In genomic region chr4:105160470-105160869, GRCm38 (mm10) we compare ENCODE assay signal across 10 mouse cellular contexts. TPM values are rescaled to one million over a fixed set of nuclear protein-coding genes. Genes with fewer than 3 reads are reported as not detected.
DNase-seq lines count a peak whose midpoint lies in the region; ATAC-seq and TF ChIP-seq lines count a peak whose summit lies in the region.
"Had no signal": no experiment of that assay in that cellular context is flagged by ENCODE, and none has a peak within 500 bp of the region (broad histone marks: within the 10 kb centered on the region; RNA-seq: fewer than 3 reads in every experiment).

No protein-coding gene starts in this region.

- peak overlapping the region; percentile 78 for H3K4me2 ChIP-seq in heart, embryonic 14.5 days (ENCODE audit: low read length)
- peak overlapping the region; percentile 71 for H3K4me2 ChIP-seq in lung, postnatal 0 days (replicated peaks; ENCODE audit: low read depth, low read length)
- peak overlapping the region; percentile 69 for H3K4me2 ChIP-seq in limb, embryonic 12.5 days
- peak overlapping the region; percentile 61; the same call in 1 of the 2 replicates for H3K4me2 ChIP-seq in stomach, embryonic 16.5 days (ENCODE audit: low read depth, low read length)

- peaks cover 2 to 11% of the 10 kb centered on the region in 2 experiments; a peak in 2 of 4 replicates for H3K4me1 ChIP-seq in heart, embryonic 14.5 days (ENCODE audit: control insufficient read depth in 2 of 2, insufficient read depth in 2 of 2, low read length in 2 of 2)
- H3K4me1 ChIP-seq in lung, postnatal 0 days (ENCODE audit: insufficient read depth, low read depth, low read length) = peaks cover 2% of the 10 kb centered on the region; the same call in 1 of the 2 replicates
- peaks cover 59% of the 10 kb centered on the region for H3K4me1 ChIP-seq in limb, embryonic 12.5 days (replicated peaks)
- H3K4me1 ChIP-seq in stomach, embryonic 16.5 days (ENCODE audit: control insufficient read depth, insufficient read depth, low read length) = peaks cover 12% of the 10 kb centered on the region

- no peak overlapping the region for H3K9ac ChIP-seq in heart, embryonic 14.5 days (ENCODE audit: low read length)
- no peak overlapping the region for H3K9ac ChIP-seq in lung, postnatal 0 days (replicated peaks; ENCODE audit: low read depth)
- 0 out of 2 replicates have a peak overlapping the region, but pooled peaks have one; percentile 1 for H3K9ac ChIP-seq in limb, embryonic 12.5 days (replicated peaks)
- H3K9ac ChIP-seq in stomach, embryonic 16.5 days (ENCODE audit: low read length) = 0 out of 2 replicates have a peak overlapping the region, but pooled peaks have one; percentile 26

- intact Hi-C loops in heart, postnatal 25 days (cut with DNase I) = loop anchor here (2.0 kb wide), 1 partner anchor 44 kb away; no protein-coding TSS in a partner anchor

- no peaks in the 10 kb centered on the region for H3K27me3 ChIP-seq in heart, embryonic 14.5 days (ENCODE audit: control insufficient read depth, insufficient read depth, low read length)
- no peaks in the 10 kb centered on the region for H3K27me3 ChIP-seq in lung, postnatal 0 days (replicated peaks; ENCODE audit: insufficient read depth, low read length)
- H3K27me3 ChIP-seq in limb, embryonic 12.5 days = no peaks in the 10 kb centered on the region
- no peaks in the 10 kb centered on the region for H3K27me3 ChIP-seq in stomach, embryonic 16.5 days (ENCODE audit: control insufficient read depth, insufficient read depth, low read length)
- H3K27me3 ChIP-seq: Patski had no signal

- H3K27ac ChIP-seq in heart, embryonic 14.5 days (replicated peaks in 1 of 2; ENCODE audit: control insufficient read depth in 1 of 2, insufficient read depth in 1 of 2, low read depth in 2 of 2, low read length in 2 of 2) = no peak overlapping the region
- H3K27ac ChIP-seq in lung, postnatal 0 days (ENCODE audit: low read length) = no peak overlapping the region
- H3K27ac ChIP-seq in limb, embryonic 12.5 days = no peak overlapping the region
- no peak overlapping the region for H3K27ac ChIP-seq in stomach, embryonic 16.5 days (ENCODE audit: low read length)

- no peak for TF ChIP-seq EP300 in lung, postnatal 0 days (IDR thresholded peaks at IDR 0.05)

- H3K4me3 ChIP-seq in heart, embryonic 14.5 days (ENCODE audit: control insufficient read depth in 1 of 2, insufficient read depth in 1 of 2, low read depth in 1 of 2, low read length in 2 of 2) = no peak overlapping the region
- H3K4me3 ChIP-seq in lung, postnatal 0 days (ENCODE audit: low read depth, low read length) = peak overlapping the region; percentile 84; the same call in 1 of the 2 replicates
- peak overlapping the region; percentile 93 for H3K4me3 ChIP-seq in limb, embryonic 12.5 days (replicated peaks)
- H3K4me3 ChIP-seq in stomach, embryonic 16.5 days (replicated peaks; ENCODE audit: low read length) = peak overlapping the region; percentile 16; the same call in 1 of the 2 replicates

- no peak for ATAC-seq in heart, embryonic 14.5 days (ENCODE audit: insufficient number of reproducible peaks, insufficient read depth, low FRiP score, low read depth)
- ATAC-seq in lung, postnatal 0 days = no peak
- no peak for ATAC-seq in limb, embryonic 12.5 days (ENCODE audit: insufficient number of reproducible peaks, insufficient read depth, low FRiP score, low TSS enrichment, low read depth)
- no peak for ATAC-seq in stomach, embryonic 16.5 days (ENCODE audit: insufficient read depth, low FRiP score)
- ATAC-seq: Patski had no signal

- DNase-seq in heart, postnatal 25 days (ENCODE audit: low spot score) = no peak
- no peak for DNase-seq in lung, postnatal 0 days (ENCODE audit: low spot score)
- no peak for DNase-seq in lung, postnatal 36 days
- DNase-seq in adrenal gland, postnatal 36 days = no peak
- DNase-seq in ovary, postnatal 14 days (ENCODE audit: low spot score) = no peak
- DNase-seq: B cell, adult 2 months had no signal

- H3K36me3 ChIP-seq in heart, embryonic 14.5 days (ENCODE audit: control insufficient read depth, insufficient read depth, low read length) = peaks cover 7% of the 10 kb centered on the region; the same call in 1 of the 2 replicates
- H3K36me3 ChIP-seq in lung, postnatal 0 days (ENCODE audit: insufficient read depth, low read length) = 0 out of 2 replicates have a peak, but pooled peaks cover 12% of the 10 kb centered on the region
- H3K36me3 ChIP-seq in limb, embryonic 12.5 days = peaks cover 43% of the 10 kb centered on the region
- H3K36me3 ChIP-seq in stomach, embryonic 16.5 days (ENCODE audit: control insufficient read depth, insufficient read depth, low read length) = no peaks in the 10 kb centered on the region

- no peaks in the 10 kb centered on the region for H3K9me3 ChIP-seq in heart, embryonic 14.5 days (ENCODE audit: control insufficient read depth, low read length)
- no peaks in the 10 kb centered on the region for H3K9me3 ChIP-seq in lung, postnatal 0 days (ENCODE audit: low read length)
- H3K9me3 ChIP-seq in limb, embryonic 12.5 days = no peaks in the 10 kb centered on the region; the same call in 1 of the 2 replicates
- H3K9me3 ChIP-seq in stomach, embryonic 16.5 days (replicated peaks; ENCODE audit: control insufficient read depth, low read length) = no peaks in the 10 kb centered on the region

- 85% methylated on average over 6 of the region's 6 CpGs for WGBS in heart, embryonic 14.5 days
- 86% methylated on average over 6 of the region's 6 CpGs for WGBS in lung, postnatal 0 days
- 75% methylated on average over 6 of the region's 6 CpGs for WGBS in limb, embryonic 12.5 days
- 88% methylated on average over 6 of the region's 6 CpGs for WGBS in stomach, embryonic 16.5 days

- TF ChIP-seq CTCF in lung, postnatal 0 days (IDR thresholded peaks at IDR 0.05) = no peak

RNA-seq across cellular contexts. Expression of gene Plpp3, which starts 3.3 kb away (rescaled TPM):
- polyA plus RNA-seq in heart, embryonic 14.5 days (2014; fragmentation: Nextera tagmentation; extraction: Ambion mirVana) = 32.0 and 32.8 TPM in 2 replicates
- total RNA-seq in heart, postnatal 25 days (2021) = 10 to 100 TPM; 71.9 to 74.8 TPM
- 134 and 140 TPM in 2 replicates for polyA plus RNA-seq in lung, postnatal 0 days (2015; fragmentation: Nextera tagmentation; extraction: Ambion mirVana)
- 96.0 and 110 TPM in 2 replicates for polyA plus RNA-seq in limb, embryonic 12.5 days (2016; fragmentation: Nextera tagmentation; extraction: Ambion mirVana)
- polyA plus RNA-seq in stomach, embryonic 16.5 days (2015; fragmentation: Nextera tagmentation; extraction: Ambion mirVana) = 65.3 and 69.9 TPM in 2 replicates
- total RNA-seq in adrenal gland, postnatal 36 days (2021) = 100 to 1,000 TPM; 246 to 407 TPM

RNA-seq across cellular contexts. Expression of gene Prkaa2, which starts 50.8 kb away (rescaled TPM):
- polyA plus RNA-seq in heart, embryonic 14.5 days (2014; fragmentation: Nextera tagmentation; extraction: Ambion mirVana) = 63.0 and 67.7 TPM in 2 replicates
- 10 to 100 TPM; 79.5 to 80.2 TPM for total RNA-seq in heart, postnatal 25 days (2021)
- 2.3 and 2.6 TPM in 2 replicates for polyA plus RNA-seq in lung, postnatal 0 days (2015; fragmentation: Nextera tagmentation; extraction: Ambion mirVana)
- polyA plus RNA-seq in limb, embryonic 12.5 days (2016; fragmentation: Nextera tagmentation; extraction: Ambion mirVana) = 0.92 and 0.99 TPM in 2 replicates
- 2.5 and 3.0 TPM in 2 replicates for polyA plus RNA-seq in stomach, embryonic 16.5 days (2015; fragmentation: Nextera tagmentation; extraction: Ambion mirVana)
- total RNA-seq in adrenal gland, postnatal 36 days (2021) = 10 to 100 TPM in 1 of 2 experiments, 1 to 10 TPM in 1; 6.8 to 13.7 TPM

Comparison
In these comparisons a context has a peak if more than half of its experiments do, and no peak if none do; other contexts are left out.
1. H3K4me3 ChIP-seq: peak in lung, postnatal 0 days (single experiment), limb, embryonic 12.5 days (single experiment) and stomach, embryonic 16.5 days (single experiment); none in heart, embryonic 14.5 days (0 of 2).
2. H3K9ac ChIP-seq: peak in limb, embryonic 12.5 days (single experiment) and stomach, embryonic 16.5 days (single experiment); none in heart, embryonic 14.5 days (single experiment) and lung, postnatal 0 days (single experiment).
3. RNA of gene Prkaa2, which starts 50.8 kb away (polyA plus RNA-seq): 63.0 to 67.7 TPM in heart, embryonic 14.5 days; 2.5 to 3.0 TPM in stomach, embryonic 16.5 days, 2.3 to 2.6 TPM in lung, postnatal 0 days and 0.92 to 0.99 TPM in limb, embryonic 12.5 days; every median in the first group is over 10 times any median in the second.
4. Peak in every context shown above with its lines, with median percentiles within 50 percentile points of each other: H3K4me2 ChIP-seq.